Mouse (Mus musculus) heart, postnatal 4 days (tissue): ENCODE results near the gene Stx8. TPM values are rescaled to one million over a fixed set of nuclear protein-coding genes. Genes with fewer than 3 reads are reported as not detected.

Experiments
- DNase-seq: peaks from one replicate; pipeline ENCODE4 v3.0.0; 2021
- microRNA-seq, 2 experiments: library from miRNA; unstranded; fragments of <30 nt; microRNA quantifications; one replicate each; pipeline ENCODE4 v1.2.0; 2021 to 2022
- total RNA-seq, 2 experiments: library from RNA; stranded (reverse); gene quantifications; 2 replicates each; pipeline ENCODE4 v1.2.3; 2021

Stx8 gene
- total RNA-seq, 2 experiments from 2014 or later = 34.7 to 35.8 TPM

GRCm38 (mm10) chr11:68231558-68231957, 265.6 kb downstream of the Stx8 start:
- DNase-seq = no peak

DNA sequence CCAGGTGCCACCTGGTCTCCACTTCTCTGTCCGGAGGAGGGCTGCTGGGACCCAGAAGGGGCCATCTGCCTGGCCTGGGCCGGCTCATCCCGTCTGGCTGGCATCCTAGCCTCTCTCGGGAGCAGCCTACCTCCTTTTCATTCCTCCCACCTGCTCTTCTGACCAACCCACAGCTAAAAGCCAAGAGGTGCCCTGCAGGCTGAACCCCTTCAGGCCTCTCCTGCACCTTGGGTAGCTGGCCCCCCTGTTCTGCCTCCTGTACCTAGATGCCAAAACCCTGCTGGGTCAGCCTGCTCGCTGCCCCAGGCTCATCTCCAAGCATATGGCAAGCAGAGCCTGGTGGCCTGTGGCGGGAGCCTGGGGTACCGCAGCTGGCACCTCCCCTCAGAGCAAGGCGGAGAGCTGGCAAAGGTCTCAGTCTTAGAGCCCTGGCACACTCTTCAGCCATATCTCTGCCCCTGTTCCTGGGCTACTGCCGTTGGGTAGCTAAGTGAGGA, 267.5 kb downstream of the Stx8 start:
- no peak for DNase-seq

DNA sequence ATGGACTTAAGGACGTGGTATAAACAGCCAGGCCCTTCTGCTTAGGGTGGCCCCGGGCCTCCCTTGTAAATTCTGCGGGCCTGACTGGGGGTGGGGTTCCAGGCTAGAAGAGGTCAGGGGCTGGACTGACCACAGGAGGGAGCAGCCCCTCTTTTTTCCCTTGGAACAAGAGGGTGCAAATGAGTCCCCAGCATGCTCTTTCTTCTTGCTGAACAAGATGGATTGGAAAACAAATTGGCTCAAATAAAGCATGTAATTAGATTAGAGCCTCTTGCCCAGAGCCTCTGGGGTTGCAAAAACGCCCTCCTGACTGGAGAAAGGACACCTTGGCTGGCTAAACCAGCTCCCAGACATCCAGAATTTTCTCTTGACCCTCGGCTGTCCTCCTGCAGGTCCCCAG, 273.8 kb downstream of the Stx8 start:
- DNase-seq = no peak

DNA sequence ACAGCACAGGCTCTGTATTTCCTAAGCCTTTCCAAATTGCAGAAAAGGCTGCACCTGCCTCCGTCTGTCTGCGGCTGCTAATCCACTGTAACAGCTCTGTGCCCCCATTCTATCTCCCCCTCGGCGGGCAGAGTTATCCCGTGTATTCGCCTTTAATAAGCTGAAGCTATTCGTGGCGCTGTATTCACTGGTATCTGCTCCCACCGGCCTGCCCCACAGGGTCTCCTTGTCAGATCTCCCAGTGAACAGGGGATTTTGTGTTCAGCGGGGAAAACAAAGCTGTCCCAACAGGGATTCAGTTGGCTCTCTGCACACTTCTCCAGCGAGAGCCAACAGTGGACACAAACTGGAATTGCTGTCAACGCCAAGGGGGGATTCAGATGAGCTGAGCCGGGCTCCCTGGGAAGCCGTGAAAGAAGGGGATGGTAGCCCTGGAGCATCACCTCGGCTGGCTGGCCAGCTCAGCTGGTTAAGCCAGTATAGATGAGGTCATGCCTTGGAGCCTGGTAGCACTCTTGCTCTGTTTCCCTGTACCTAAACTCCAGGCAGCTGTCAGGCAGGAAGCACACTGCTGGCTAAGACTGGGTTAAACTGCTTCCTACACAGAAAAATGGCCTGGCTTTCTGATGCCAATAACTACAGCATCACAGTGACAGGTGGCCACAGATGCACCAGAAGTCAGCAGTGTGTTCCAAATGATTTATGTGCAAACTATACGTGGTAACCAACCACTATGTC, 278.4 kb downstream of the Stx8 start:
- DNase-seq = no peak

DNA sequence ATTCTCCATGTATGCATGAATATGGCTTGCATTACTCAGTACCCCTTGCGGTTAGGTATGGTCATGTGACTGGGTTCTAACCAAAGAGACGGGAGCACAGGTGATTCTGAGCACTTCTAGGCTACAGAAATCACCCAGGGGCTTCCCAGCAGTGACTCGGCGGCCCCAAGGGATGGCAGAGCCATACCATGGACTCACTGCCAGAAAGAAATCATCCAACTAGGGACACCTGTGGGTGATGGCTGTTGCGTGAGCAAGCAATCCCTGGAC, 278.9 kb downstream of the Stx8 start:
- DNase-seq = no peak

DNA sequence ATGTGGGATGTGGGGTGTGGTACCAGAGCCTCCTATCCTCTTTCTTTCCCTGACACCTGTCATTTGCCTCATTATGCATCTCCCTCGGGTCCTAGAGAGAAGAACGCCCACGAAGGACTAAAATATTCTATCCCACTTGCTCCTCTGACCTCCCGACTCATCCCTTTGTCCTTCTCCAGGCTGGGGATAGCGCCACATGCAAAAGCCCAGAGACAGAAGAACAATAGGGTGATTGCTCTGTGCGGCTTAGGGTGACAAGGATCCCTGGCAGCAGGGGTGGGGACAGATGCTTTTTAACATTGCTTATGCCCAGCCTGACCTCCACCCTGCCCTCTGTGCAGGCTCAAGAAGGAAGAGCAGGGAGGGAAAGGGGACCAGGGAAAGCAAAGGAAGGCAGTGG, 281.9 kb downstream of the Stx8 start:
- no peak for DNase-seq

DNA sequence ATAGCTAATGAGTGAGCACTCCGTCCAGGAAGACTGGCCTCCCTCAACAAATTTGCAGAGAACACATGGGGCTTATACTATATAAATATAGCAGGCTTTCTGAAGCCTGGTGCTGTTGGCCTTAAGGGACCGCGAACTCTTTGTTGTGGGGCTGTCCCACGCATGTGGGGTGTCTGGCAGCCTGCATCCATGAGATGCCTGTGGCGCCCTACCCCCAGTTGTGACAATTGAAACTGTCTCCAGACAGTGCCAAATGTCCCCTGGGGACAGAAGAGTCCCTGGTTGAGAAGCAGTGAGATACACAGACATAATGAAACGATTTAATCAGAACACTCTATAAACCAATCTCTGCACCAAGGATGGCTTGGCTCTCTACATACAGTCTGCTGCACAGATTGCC, 284.1 kb downstream of the Stx8 start:
- DNase-seq = no peak

- no peak for DNase-seq
Measured at GRCm38 (mm10) chr11:68253531-68253930, 287.5 kb downstream of the Stx8 start.

Small RNA genes within 50 kb of the gene (microRNA-seq; reads per million reads assigned to microRNA genes)
- gene Mir6406 = 0 reads per million in 2 experiments

Other genes with a start within 250 kb of the Stx8 start
- gene Glp2r, start 195.0 kb upstream of the Stx8 start, total RNA-seq = not detected
- gene Gsg1l2, start 191.6 kb upstream of the Stx8 start, total RNA-seq = not detected
- gene Dhrs7c, start 168.0 kb upstream of the Stx8 start, total RNA-seq = 100 to 1,000 TPM; 130 to 156 TPM
- gene Usp43, start 44.0 kb upstream of the Stx8 start, total RNA-seq = 1 to 10 TPM; 4.6 to 6.1 TPM
- under 1 TPM in 1 of 2 experiments, not detected in 1; 0.14 TPM for gene Cfap52, start 542 bp upstream of the Stx8 start, total RNA-seq